Mouse (Mus musculus): Measurements from ENCODE around the gene Fkrp. TPM values are rescaled to one million over a fixed set of nuclear protein-coding genes. Genes with fewer than 3 reads are reported as not detected.

Fkrp gene
- polyA plus RNA-seq, 1 experiment from 2014 or later = 55.1 TPM

- 87% methylated on average over 10 of the region's 10 CpGs for WGBS
- Histone ChIP-seq H3K9me3 (no peaks in the 10 kb centered on the region), H3K4me3 (no peak overlapping the region), H3K9ac (no peak overlapping the region), H3K27ac (no peak overlapping the region), H3K36me3 (replicated peaks) (peaks cover 48% of the 10 kb centered on the region), H3K27me3 (replicated peaks) (no peaks in the 10 kb centered on the region), H3K4me2 (no peak overlapping the region), H3K4me1 (peaks cover 26% of the 10 kb centered on the region)
- ATAC-seq (replicated peaks) = no peak
Measured at GRCm38 (mm10) chr7:16825785-16826184, 9.3 kb upstream of the Fkrp start.

- H3K27ac ChIP-seq = no peak overlapping the region
- no peak overlapping the region for H3K4me2 ChIP-seq
- peaks cover 29% of the 10 kb centered on the region for H3K36me3 ChIP-seq (replicated peaks)
- 78% methylated on average over 5 of the region's 5 CpGs for WGBS
- no peak overlapping the region for H3K4me3 ChIP-seq
- peaks cover 46% of the 10 kb centered on the region for H3K4me1 ChIP-seq
- no peaks in the 10 kb centered on the region for H3K9me3 ChIP-seq
- no peaks in the 10 kb centered on the region for H3K27me3 ChIP-seq (replicated peaks)
- H3K9ac ChIP-seq = no peak overlapping the region
- no peak for ATAC-seq (replicated peaks)
Measured at GRCm38 (mm10) chr7:16823734-16824133, 7.2 kb upstream of the Fkrp start.

GRCm38 (mm10) chr7:16821669-16822101 is 5.2 kb upstream of the Fkrp start:
- no peak overlapping the region for H3K27ac ChIP-seq

GRCm38 (mm10) chr7:16821091-16821490 is 4.6 kb upstream of the Fkrp start:
- Histone ChIP-seq H3K4me2 (no peak overlapping the region), H3K36me3 (replicated peaks) (peaks cover 11% of the 10 kb centered on the region; the same call in 1 of the 2 replicates), H3K9me3 (no peaks in the 10 kb centered on the region), H3K9ac (no peak overlapping the region), H3K27me3 (replicated peaks) (no peaks in the 10 kb centered on the region), H3K4me1 (peaks cover 63% of the 10 kb centered on the region), H3K27ac (no peak overlapping the region), H3K4me3 (no peak overlapping the region)
- no peak for ATAC-seq (replicated peaks)
- WGBS = 41% methylated on average over 3 of the region's 3 CpGs

More at GRCm38 (mm10) chr7:16821669-16822101, 5.2 kb upstream of the Fkrp start:
- Histone ChIP-seq H3K4me2 (no peak overlapping the region), H3K4me3 (no peak overlapping the region), H3K4me1 (peaks cover 63% of the 10 kb centered on the region), H3K36me3 (replicated peaks) (peaks cover 15% of the 10 kb centered on the region; the same call in 1 of the 2 replicates), H3K27me3 (replicated peaks) (no peaks in the 10 kb centered on the region), H3K9me3 (no peaks in the 10 kb centered on the region), H3K9ac (no peak overlapping the region)
- 78% methylated on average over 4 of the region's 4 CpGs for WGBS
- no peak for ATAC-seq (replicated peaks)

- no peak overlapping the region for H3K4me2 ChIP-seq
- ATAC-seq (replicated peaks) = no peak
- 75% methylated on average over 5 of the region's 5 CpGs for WGBS
- no peaks in the 10 kb centered on the region for H3K9me3 ChIP-seq
- H3K27me3 ChIP-seq (replicated peaks) = no peaks in the 10 kb centered on the region
- H3K4me1 ChIP-seq = peaks cover 69% of the 10 kb centered on the region
- H3K27ac ChIP-seq = no peak overlapping the region
- peaks cover 4% of the 10 kb centered on the region; the same call in 1 of the 2 replicates for H3K36me3 ChIP-seq (replicated peaks)
- H3K4me3 ChIP-seq = no peak overlapping the region
- H3K9ac ChIP-seq = no peak overlapping the region
Measured at GRCm38 (mm10) chr7:16820271-16820763, 3.8 kb upstream of the Fkrp start.

GRCm38 (mm10) chr7:16819794-16820193 is 3.3 kb upstream of the Fkrp start:
- Histone ChIP-seq H3K9ac (peak overlapping the region; percentile 14; the same call in 1 of the 2 replicates), H3K4me2 (no peak overlapping the region), H3K27me3 (replicated peaks) (no peaks in the 10 kb centered on the region), H3K27ac (no peak overlapping the region), H3K36me3 (replicated peaks) (no peaks in the 10 kb centered on the region; the same call in 1 of the 2 replicates), H3K4me3 (no peak overlapping the region), H3K9me3 (no peaks in the 10 kb centered on the region), H3K4me1 (peaks cover 74% of the 10 kb centered on the region)
- 68% methylated on average over 5 of the region's 5 CpGs for WGBS
- no peak for ATAC-seq (replicated peaks)

GRCm38 (mm10) chr7:16817693-16818092 is 1.2 kb upstream of the Fkrp start:
- WGBS = 33% methylated on average over 3 of the region's 3 CpGs
- Histone ChIP-seq H3K27ac (peak overlapping the region; percentile 100), H3K36me3 (replicated peaks) (no peaks in the 10 kb centered on the region), H3K4me3 (peak overlapping the region; percentile 90), H3K9me3 (no peaks in the 10 kb centered on the region), H3K4me2 (peak overlapping the region; percentile 92), H3K4me1 (peaks cover 88% of the 10 kb centered on the region), H3K9ac (peak overlapping the region; percentile 99), H3K27me3 (replicated peaks) (no peaks in the 10 kb centered on the region)
- no peak for ATAC-seq (replicated peaks)

GRCm38 (mm10) chr7:16816078-16816474 is 456 bp downstream of the Fkrp start:
- Histone ChIP-seq H3K9me3 (no peaks in the 10 kb centered on the region), H3K27me3 (replicated peaks) (no peaks in the 10 kb centered on the region), H3K4me3 (peak overlapping the region; percentile 90), H3K36me3 (replicated peaks) (no peaks in the 10 kb centered on the region), H3K4me2 (peak overlapping the region; percentile 92), H3K27ac (peak overlapping the region; percentile 100), H3K4me1 (peaks cover 87% of the 10 kb centered on the region), H3K9ac (peak overlapping the region; percentile 99)
- WGBS = 0% methylated on average over 7 of the region's 55 CpGs
- peak; percentile 61 for ATAC-seq (replicated peaks)

- Histone ChIP-seq H3K36me3 (replicated peaks) (no peaks in the 10 kb centered on the region), H3K4me2 (peak within 1 kb of the TSS; percentile 92), H3K27me3 (replicated peaks) (no peaks in the 10 kb centered on the region), H3K4me1 (peaks cover 87% of the 10 kb centered on the region), H3K27ac (peak within 1 kb of the TSS; percentile 100), H3K4me3 (peak within 1 kb of the TSS; percentile 90), H3K9me3 (no peaks in the 10 kb centered on the region), H3K9ac (peak within 1 kb of the TSS; percentile 99)
- peak; percentile 87 for ATAC-seq (replicated peaks)
- WGBS = 0% methylated on average over 1 of the region's 1 CpGs
Measured at GRCm38 (mm10) chr7:16815351-16815941, 1.1 kb downstream of the Fkrp start, which contains the start of gene Strn4. TSS of gene Strn4 (plus strand) at chr7:16815889.

GRCm38 (mm10) chr7:16812505-16812904 is 4.0 kb downstream of the Fkrp start:
- ATAC-seq (replicated peaks) = no peak
- peaks cover 68% of the 10 kb centered on the region for H3K4me1 ChIP-seq
- H3K36me3 ChIP-seq (replicated peaks) = no peaks in the 10 kb centered on the region
- no peaks in the 10 kb centered on the region for H3K9me3 ChIP-seq
- no peak overlapping the region for H3K9ac ChIP-seq
- WGBS = 76% methylated on average over 2 of the region's 2 CpGs
- H3K27me3 ChIP-seq (replicated peaks) = no peaks in the 10 kb centered on the region
- no peak overlapping the region for H3K4me3 ChIP-seq
- no peak overlapping the region for H3K27ac ChIP-seq
- peak overlapping the region; percentile 83; the same call in 1 of the 2 replicates for H3K4me2 ChIP-seq

- Histone ChIP-seq H3K9ac (peak overlapping the region; percentile 70), H3K27ac (peak overlapping the region; percentile 95), H3K36me3 (replicated peaks) (no peaks in the 10 kb centered on the region), H3K4me3 (peak overlapping the region; percentile 58), H3K27me3 (replicated peaks) (no peaks in the 10 kb centered on the region), H3K9me3 (no peaks in the 10 kb centered on the region), H3K4me2 (peak overlapping the region; percentile 83), H3K4me1 (peaks cover 63% of the 10 kb centered on the region)
- 10% methylated on average over 17 of the region's 17 CpGs for WGBS
- ATAC-seq (replicated peaks) = no peak
Measured at GRCm38 (mm10) chr7:16811649-16812070, 4.9 kb downstream of the Fkrp start.

GRCm38 (mm10) chr7:16810920-16811648 is 5.4 kb downstream of the Fkrp start:
- Histone ChIP-seq H3K27me3 (replicated peaks) (no peaks in the 10 kb centered on the region), H3K4me2 (peak overlapping the region; percentile 83), H3K36me3 (replicated peaks) (no peaks in the 10 kb centered on the region), H3K4me1 (peaks cover 63% of the 10 kb centered on the region), H3K9me3 (no peaks in the 10 kb centered on the region), H3K9ac (peak overlapping the region; percentile 70), H3K4me3 (peak overlapping the region; percentile 58), H3K27ac (peak overlapping the region; percentile 95)
- WGBS = 10% methylated on average over 90 of the region's 90 CpGs
- peak; percentile 51 for ATAC-seq (replicated peaks)

Data from midbrain, embryonic 15.5 days (tissue).